Mouse (Mus musculus) MEL (cell line): ENCODE measurements around the gene Hnrnpu. TPM values are rescaled to one million over a fixed set of nuclear protein-coding genes. Genes with fewer than 3 reads are reported as not detected.

ENCODE experiments used
- DNase-seq: peaks from one replicate; pipeline ENCODE4 v3.0.0; 2011; ENCODE audit warnings: low read depth, low spot score
- H3K27ac ChIP-seq: 2 replicates; pipeline ENCODE4 v1.5.1; 2012; ENCODE audit warnings: low read depth, mild to moderate bottlenecking, control low read depth, low read length, moderate library complexity; ENCODE audit not compliant: control insufficient read depth
- H3K27me3 ChIP-seq, 2 experiments: fragments of 150-350 bp in 1 of 2; sonication (generic) in 1 of 2; 2 replicates each; pipeline ENCODE4 v1.6.1; 2012; ENCODE audit warnings: low read length in 2 of 2, mild to moderate bottlenecking in 2 of 2, improper control_type of control experiment in 1 of 2, moderate library complexity in 1 of 2; ENCODE audit not compliant: insufficient read depth in 2 of 2, control insufficient read depth in 1 of 2
- H3K36me3 ChIP-seq, 2 experiments: 2 replicates each; pipeline ENCODE4 v1.6.1; 2012 to 2014; ENCODE audit warnings: low read length in 2 of 2, improper control_type of control experiment in 1 of 2, inconsistent platforms in 1 of 2, mild to moderate bottlenecking in 1 of 2; ENCODE audit not compliant: insufficient read depth in 2 of 2, control insufficient read depth in 1 of 2
- H3K4me1 ChIP-seq, 2 experiments: fragments of 150-350 bp in 1 of 2; sonication (generic) in 1 of 2; 2 replicates each; pipeline ENCODE4 v1.6.1; 2012; ENCODE audit warnings: low read length in 2 of 2, improper control_type of control experiment in 1 of 2, mild to moderate bottlenecking in 1 of 2; ENCODE audit not compliant: insufficient read depth in 2 of 2, control insufficient read depth in 1 of 2
- H3K4me3 ChIP-seq, 2 experiments: fragments of 150-350 bp in 1 of 2; sonication (generic) in 1 of 2; 2 replicates each; pipeline ENCODE4 v1.5.1; 2012; ENCODE audit warnings: low read depth in 2 of 2, low read length in 2 of 2, mild to moderate bottlenecking in 2 of 2, moderate library complexity in 2 of 2, control low read depth in 1 of 2, improper control_type of control experiment in 1 of 2; ENCODE audit not compliant: control insufficient read depth in 1 of 2, insufficient read depth in 1 of 2
- H3K79me2 ChIP-seq: 2 replicates; pipeline ENCODE4 v1.6.1; 2012; ENCODE audit warnings: mild to moderate bottlenecking, low read length, moderate library complexity; ENCODE audit not compliant: control insufficient read depth, poor library complexity, insufficient read depth
- H3K9ac ChIP-seq: 2 replicates; pipeline ENCODE4 v1.6.1; 2012; ENCODE audit warnings: low read depth, mild to moderate bottlenecking, control low read depth, low read length, moderate library complexity; ENCODE audit not compliant: control insufficient read depth, poor library complexity, severe bottlenecking
- H3K9me3 ChIP-seq: fragments of 150-350 bp; sonication (generic); replicated peaks from 2 replicates; pipeline ENCODE4 v1.6.1; 2012; ENCODE audit warnings: mild to moderate bottlenecking, low read length, improper control_type of control experiment, moderate library complexity; ENCODE audit not compliant: insufficient read depth
- CHD1 ChIP-seq: IDR thresholded peaks from 2 replicates; pipeline ENCODE4 v1.6.1; 2012; ENCODE audit warnings: low read depth, mild to moderate bottlenecking, inconsistent platforms, low read length, improper control_type of control experiment
- CHD2 ChIP-seq: IDR thresholded peaks from 2 replicates; pipeline ENCODE4 v1.6.1; 2011; ENCODE audit warnings: low read length, improper control_type of control experiment
- CTCF ChIP-seq, 3 experiments: IDR thresholded peaks in 2 of 3; conservative IDR thresholded peaks in 1 of 3; 2 replicates each; pipeline ENCODE4 v1.5.1; 2011 to 2012; ENCODE audit warnings: low read length in 3 of 3, low read depth in 2 of 3, mild to moderate bottlenecking in 2 of 3, improper control_type of control experiment in 1 of 3, inconsistent platforms in 1 of 3, mixed read lengths in 1 of 3, moderate library complexity in 1 of 3; ENCODE audit not compliant: control insufficient read depth in 1 of 3, insufficient read depth in 1 of 3, poor library complexity in 1 of 3, severe bottlenecking in 1 of 3
- ELF1 ChIP-seq: IDR thresholded peaks from 2 replicates; pipeline ENCODE4 v1.6.1; 2014; ENCODE audit warnings: low read depth, mild to moderate bottlenecking, inconsistent platforms, low read length, improper control_type of control experiment, moderate library complexity
- EP300 ChIP-seq, 2 experiments: IDR thresholded peaks; 2 replicates each; pipeline ENCODE4 v1.6.1; 2011; ENCODE audit warnings: improper control_type of control experiment in 2 of 2, low read length in 2 of 2, low read depth in 1 of 2, mild to moderate bottlenecking in 1 of 2
- ETS1 ChIP-seq: IDR thresholded peaks from 2 replicates; pipeline ENCODE4 v1.6.1; 2012; ENCODE audit warnings: low read depth, mild to moderate bottlenecking, inconsistent platforms, low read length, improper control_type of control experiment, moderate library complexity
- GABPA ChIP-seq: IDR thresholded peaks from 2 replicates; pipeline ENCODE4 v1.6.1; 2012; ENCODE audit warnings: low read depth, mild to moderate bottlenecking, inconsistent platforms, low read length, improper control_type of control experiment, moderate library complexity
- KAT2A ChIP-seq: conservative IDR thresholded peaks from 2 replicates; pipeline ENCODE4 v1.6.1; 2012; ENCODE audit warnings: low read depth, low read length, improper control_type of control experiment, inconsistent platforms
- MEF2A ChIP-seq: IDR thresholded peaks from 2 replicates; pipeline ENCODE4 v1.6.1; 2014; ENCODE audit warnings: low read depth, mild to moderate bottlenecking, inconsistent platforms, low read length, improper control_type of control experiment; ENCODE audit not compliant: poor library complexity, insufficient replicate concordance, severe bottlenecking; ENCODE audit errors: extremely low read depth
- MYB ChIP-seq: IDR thresholded peaks from 2 replicates; pipeline ENCODE4 v1.6.1; 2011; ENCODE audit warnings: mild to moderate bottlenecking, low read depth, low read length, improper control_type of control experiment
- POLR2AphosphoS2 ChIP-seq: IDR thresholded peaks from 2 replicates; pipeline ENCODE4 v1.6.1; 2011; ENCODE audit warnings: low read length, improper control_type of control experiment
- RAD21 ChIP-seq: IDR thresholded peaks from 2 replicates; pipeline ENCODE4 v1.6.1; 2011; ENCODE audit warnings: mild to moderate bottlenecking, low read depth, low read length, improper control_type of control experiment
- TAL1 ChIP-seq: IDR thresholded peaks from 2 replicates; pipeline ENCODE4 v1.6.1; 2012; ENCODE audit warnings: mild to moderate bottlenecking, inconsistent platforms, low read length, moderate library complexity, mixed read lengths
- TCF12 ChIP-seq: IDR thresholded peaks from 2 replicates; pipeline ENCODE4 v1.6.1; 2014; ENCODE audit warnings: low read depth, mild to moderate bottlenecking, inconsistent platforms, low read length, improper control_type of control experiment, moderate library complexity
- UBTF ChIP-seq: IDR thresholded peaks from 2 replicates; pipeline ENCODE4 v1.6.1; 2012; ENCODE audit warnings: low read depth, mild to moderate bottlenecking, inconsistent platforms, low read length, improper control_type of control experiment, moderate library complexity, borderline replicate concordance; ENCODE audit not compliant: insufficient read depth
- ZC3H11A ChIP-seq: IDR thresholded peaks from 2 replicates; pipeline ENCODE4 v1.6.1; 2012; ENCODE audit warnings: low read depth, mild to moderate bottlenecking, inconsistent platforms, low read length, improper control_type of control experiment
- ZKSCAN1 ChIP-seq: IDR thresholded peaks from 2 replicates; pipeline ENCODE4 v1.6.1; 2012; ENCODE audit warnings: low read depth, mild to moderate bottlenecking, inconsistent platforms, low read length, improper control_type of control experiment, moderate library complexity
- ZMIZ1 ChIP-seq: IDR thresholded peaks from 2 replicates; pipeline ENCODE4 v1.6.1; 2012; ENCODE audit warnings: low read depth, mild to moderate bottlenecking, inconsistent platforms, low read length, improper control_type of control experiment, moderate library complexity
- polyA plus RNA-seq, 2 experiments: library from polyadenylated mRNA; stranded (reverse) in 1 of 2; unstranded in 1 of 2; fragments of >175 nt in 1 of 2; fragments of >200 nt in 1 of 2; gene quantifications; 2 replicates each; pipeline versions ENCODE4 v1.2.1 to v1.2.4; 2012; ENCODE audit warnings: low replicate concordance in 2 of 2, low read depth in 1 of 2; ENCODE audit not compliant: insufficient read length in 2 of 2, insufficient read depth in 1 of 2, missing spikeins in 1 of 2
- total RNA-seq: library from RNA; depleted of rRNA; stranded (reverse); fragments of 300-350 nt; gene quantifications from 2 replicates; pipeline ENCODE4 v1.2.3, GENCODE M21; 2012

Hnrnpu gene
- total and polyA plus RNA-seq, 3 experiments: 373 to 2,754 (median 789) TPM

DNA sequence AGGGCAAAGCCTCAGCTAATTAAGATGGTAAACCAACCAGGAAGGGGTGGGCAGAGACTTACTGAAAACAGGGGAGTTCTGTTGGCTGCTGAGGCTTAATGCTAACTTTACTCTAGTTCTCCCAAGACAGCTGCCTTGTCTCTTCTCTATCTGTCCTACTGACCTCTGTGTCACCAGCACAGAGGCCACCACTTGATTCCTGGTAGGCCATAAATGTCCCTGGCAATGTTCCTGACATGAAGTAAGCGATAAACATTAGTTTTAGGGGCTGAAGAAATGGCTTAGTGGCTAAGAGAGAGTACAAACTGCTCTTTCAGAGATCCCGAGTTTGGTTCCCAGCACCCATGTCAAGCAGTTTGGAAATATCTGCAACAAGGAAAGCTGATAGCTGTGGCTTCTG, 39.3 kb upstream of the Hnrnpu start:
- Histone ChIP-seq H3K27me3 (no peaks in the 10 kb centered on the region), H3K9me3 (no peaks in the 10 kb centered on the region), H3K4me3 (no peak overlapping the region), H3K27ac (no peak overlapping the region), H3K36me3 (peaks cover 0 to 1% of the 10 kb centered on the region in 2 experiments; a peak in 2 of 4 replicates), H3K4me1 (peaks cover 0 to 1% of the 10 kb centered on the region in 2 experiments; a peak in 2 of 4 replicates), H3K9ac (no peak overlapping the region), H3K79me2 (no peaks in the 10 kb centered on the region)
- no peak for TF ChIP-seq ZMIZ1
- no peak for TF ChIP-seq POLR2AphosphoS2
- TF ChIP-seq RAD21: no peak
- no peak for TF ChIP-seq CTCF (IDR thresholded peaks at IDR 0.05 in 2 of 3, conservative IDR thresholded peaks at IDR 0.05 in 1 of 3; ENCODE audit: control insufficient read depth in 1 of 3, insufficient read depth in 1 of 3, low read depth in 2 of 3, low read length in 3 of 3, poor library complexity in 1 of 3, severe bottlenecking in 1 of 3)
- no peak for TF ChIP-seq TCF12
- no peak for TF ChIP-seq MEF2A
- no peak for TF ChIP-seq ETS1
- no peak for TF ChIP-seq TAL1
- TF ChIP-seq ZKSCAN1: no peak
- no peak for TF ChIP-seq ELF1
- TF ChIP-seq CHD2: no peak
- no peak for TF ChIP-seq GABPA
- no peak for TF ChIP-seq EP300 (IDR thresholded peaks at IDR 0.05; ENCODE audit: low read depth in 1 of 2, low read length in 2 of 2)
- TF ChIP-seq CHD1: no peak
- no peak for DNase-seq

DNA sequence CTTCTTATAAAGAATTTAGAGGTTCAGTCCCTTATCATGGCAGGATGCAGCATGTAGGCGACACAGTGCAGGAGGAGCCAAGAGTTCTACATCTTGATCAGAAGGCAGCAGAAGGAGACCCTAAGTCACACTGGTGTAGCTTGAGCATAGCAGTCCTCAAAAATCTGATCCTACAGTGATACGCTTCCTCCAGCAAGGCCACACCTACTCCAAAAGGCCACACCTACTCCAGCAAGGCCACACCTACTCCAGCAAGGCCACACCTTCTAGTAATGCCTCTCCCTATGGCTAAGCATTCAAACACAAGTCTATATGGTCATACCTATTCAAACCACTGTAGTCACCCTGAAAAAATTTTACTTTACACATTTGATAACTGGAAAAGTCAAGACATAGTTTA, 38.5 kb upstream of the Hnrnpu start:
- Histone ChIP-seq H3K36me3 (no peaks in the 10 kb centered on the region), H3K9me3 (no peaks in the 10 kb centered on the region), H3K4me3 (no peak overlapping the region), H3K79me2 (no peaks in the 10 kb centered on the region), H3K9ac (no peak overlapping the region), H3K27ac (no peak overlapping the region), H3K27me3 (no peaks in the 10 kb centered on the region), H3K4me1 (no peaks in the 10 kb centered on the region; a peak in 1 of 4 replicates)
- peak; percentile 54 for DNase-seq
- TF ChIP-seq MYB (no peak), UBTF (no peak), TAL1 (no peak), GABPA (no peak), ZC3H11A (no peak), KAT2A (no peak)
